In genomic region chr6:148980495-148980894, GRCm38 (mm10) we compare ENCODE assay signal across 33 mouse cellular contexts. TPM values are rescaled to one million over a fixed set of nuclear protein-coding genes. Genes with fewer than 3 reads are reported as not detected.
DNase-seq lines count a peak whose midpoint lies in the region; ATAC-seq and TF ChIP-seq lines count a peak whose summit lies in the region.
"Had no signal": no experiment of that assay in that cellular context is flagged by ENCODE, and none has a peak within 500 bp of the region (broad histone marks: within the 10 kb centered on the region; RNA-seq: fewer than 3 reads in every experiment).

No protein-coding gene starts in this region.

- TF ChIP-seq CTCF in lung, postnatal 0 days (IDR thresholded peaks at IDR 0.05), result no peak

- H3K9me3 ChIP-seq in lung, postnatal 0 days (ENCODE audit: low read length), result no peaks in the 10 kb centered on the region
- no peaks in the 10 kb centered on the region for H3K9me3 ChIP-seq in ES-E14 (ENCODE audit: control insufficient read depth, insufficient read depth, low read depth, low read length)
- no peaks in the 10 kb centered on the region for H3K9me3 ChIP-seq in midbrain, embryonic 14.5 days (ENCODE audit: control insufficient read depth, low read length)
- H3K9me3 ChIP-seq: embryonic facial prominence, embryonic 15.5 days; heart, embryonic 12.5 days; hindbrain, embryonic 15.5 days; liver, embryonic 12.5 days; neural tube, embryonic 12.5 days had no signal

- WGBS in lung, postnatal 0 days, result 20% methylated on average over 2 of the region's 3 CpGs
- 67% methylated on average over 2 of the region's 3 CpGs for WGBS in midbrain, embryonic 14.5 days

- H3K4me2 ChIP-seq in lung, postnatal 0 days (replicated peaks; ENCODE audit: low read depth, low read length), result no peak overlapping the region
- no peak overlapping the region for H3K4me2 ChIP-seq in midbrain, embryonic 14.5 days (ENCODE audit: low read length)
- H3K4me2 ChIP-seq: embryonic facial prominence, embryonic 15.5 days; heart, embryonic 12.5 days; hindbrain, embryonic 15.5 days; liver, embryonic 12.5 days; neural tube, embryonic 12.5 days had no signal

- H3K4me3 ChIP-seq in lung, postnatal 0 days (ENCODE audit: low read depth, low read length), result no peak overlapping the region
- no peak overlapping the region for H3K4me3 ChIP-seq in ES-E14 (ENCODE audit: insufficient read depth in 1 of 2, low read depth in 1 of 2, low read length in 2 of 2, poor library complexity in 1 of 2, severe bottlenecking in 1 of 2)
- H3K4me3 ChIP-seq in midbrain, embryonic 14.5 days (replicated peaks; ENCODE audit: low read depth, low read length), result no peak overlapping the region
- H3K4me3 ChIP-seq: embryonic facial prominence, embryonic 15.5 days; heart, embryonic 12.5 days; hindbrain, embryonic 15.5 days; layer of hippocampus, adult 2 months; liver, embryonic 12.5 days; neural tube, embryonic 12.5 days had no signal

- no peaks in the 10 kb centered on the region for H3K4me1 ChIP-seq in lung, postnatal 0 days (ENCODE audit: insufficient read depth, low read depth, low read length)
- H3K4me1 ChIP-seq in ES-E14 (ENCODE audit: control insufficient read depth in 2 of 2, insufficient read depth in 2 of 2, low read length in 2 of 2, poor library complexity in 1 of 2), result peaks cover 9 to 10% of the 10 kb centered on the region in 2 experiments
- no peaks in the 10 kb centered on the region for H3K4me1 ChIP-seq in midbrain, embryonic 14.5 days (ENCODE audit: control insufficient read depth, insufficient read depth, low read length)
- H3K4me1 ChIP-seq: embryonic facial prominence, embryonic 15.5 days; heart, embryonic 12.5 days; hindbrain, embryonic 15.5 days; liver, embryonic 12.5 days; neural tube, embryonic 12.5 days had no signal

- no peak overlapping the region for H3K9ac ChIP-seq in lung, postnatal 0 days (replicated peaks; ENCODE audit: low read depth)
- H3K9ac ChIP-seq in ES-E14 (ENCODE audit: insufficient read depth, low read depth, low read length, poor library complexity, severe bottlenecking), result no peak overlapping the region
- no peak overlapping the region for H3K9ac ChIP-seq in midbrain, embryonic 14.5 days (replicated peaks; ENCODE audit: low read length)
- H3K9ac ChIP-seq: embryonic facial prominence, embryonic 15.5 days; heart, embryonic 12.5 days; hindbrain, embryonic 15.5 days; liver, embryonic 12.5 days; liver, postnatal 0 days; neural tube, embryonic 12.5 days had no signal

- no peak for ATAC-seq in lung, postnatal 0 days
- peak; percentile 99 for ATAC-seq in granulocyte monocyte progenitor cell, adult 5-6 weeks (replicated peaks; ENCODE audit: poor library complexity, severe bottlenecking)
- ATAC-seq in midbrain, embryonic 14.5 days (ENCODE audit: low FRiP score, low TSS enrichment), result no peak
- ATAC-seq in erythroid progenitor cell, adult 5-6 weeks (replicated peaks; ENCODE audit: low FRiP score, poor library complexity, severe bottlenecking), result no peak
- ATAC-seq in CD4-positive, CD25-positive, alpha-beta regulatory T cell, adult 4 months, result no peak
- ATAC-seq: forebrain, embryonic 14.5 days; inflammation-experienced regulatory T-cells, adult 6 months; liver, embryonic 12.5 days; liver, postnatal 0 days; midbrain, embryonic 16.5 days; Patski had no signal

- in situ Hi-C loops in ES-E14 (cut with MboI; ENCODE audit: low sequenced_read_pairs in 2 of 2, unreplicated experiment in 2 of 2), result no loop called here

- peak; percentile 58 for DNase-seq in lung, postnatal 0 days (ENCODE audit: low spot score)
- DNase-seq in lung, postnatal 14 days, result no peak
- no peak for DNase-seq in ES-E14 (ENCODE audit: low read depth, low spot score)
- DNase-seq in midbrain, embryonic 14.5 days, result no peak
- DNase-seq: adrenal gland, postnatal 14 days; cerebellum, adult 11 months; cerebellum, adult 9-10 months; cerebellum, postnatal 36 days; embryo, embryonic 11 days; gastrocnemius, postnatal 25 days; heart, adult 18-20 months; heart, postnatal 4 days; kidney, adult 11 months; kidney, postnatal 14 days; left cerebral cortex, postnatal 4 days; liver, postnatal 0 days; lung, postnatal 36 days; right cerebral cortex, adult 18-20 months; spleen, adult 18-20 months; thymus, postnatal 25 days had no signal

- H3K27ac ChIP-seq in lung, postnatal 0 days (ENCODE audit: low read length), result no peak overlapping the region
- no peak overlapping the region for H3K27ac ChIP-seq in ES-E14 (ENCODE audit: insufficient read depth, low read depth, low read length, poor library complexity, severe bottlenecking)
- H3K27ac ChIP-seq in midbrain, embryonic 14.5 days (replicated peaks; ENCODE audit: low read depth, low read length), result no peak overlapping the region
- H3K27ac ChIP-seq: embryonic facial prominence, embryonic 15.5 days; hindbrain, embryonic 15.5 days; layer of hippocampus, adult 2 months; liver, embryonic 12.5 days; neural tube, embryonic 12.5 days had no signal

- no peaks in the 10 kb centered on the region for H3K36me3 ChIP-seq in lung, postnatal 0 days (ENCODE audit: insufficient read depth, low read length)
- H3K36me3 ChIP-seq in ES-E14 (ENCODE audit: control insufficient read depth, insufficient read depth, low read length, poor library complexity, severe bottlenecking), result no peaks in the 10 kb centered on the region
- H3K36me3 ChIP-seq in midbrain, embryonic 14.5 days (ENCODE audit: control insufficient read depth, insufficient read depth, low read length), result no peaks in the 10 kb centered on the region
- H3K36me3 ChIP-seq: embryonic facial prominence, embryonic 15.5 days; heart, embryonic 12.5 days; hindbrain, embryonic 15.5 days; liver, embryonic 12.5 days; neural tube, embryonic 12.5 days had no signal

- no peaks in the 10 kb centered on the region for H3K27me3 ChIP-seq in lung, postnatal 0 days (replicated peaks; ENCODE audit: insufficient read depth, low read length)
- H3K27me3 ChIP-seq in midbrain, embryonic 14.5 days (ENCODE audit: control insufficient read depth, insufficient read depth, low read length), result no peaks in the 10 kb centered on the region
- H3K27me3 ChIP-seq: embryonic facial prominence, embryonic 15.5 days; heart, embryonic 12.5 days; hindbrain, embryonic 15.5 days; liver, embryonic 12.5 days; neural tube, embryonic 12.5 days; Patski had no signal

- no peak for TF ChIP-seq EP300 in lung, postnatal 0 days (IDR thresholded peaks at IDR 0.05)

TF ChIP-seq in ES-E14, 5 proteins besides CTCF, POLR2A, EP300 and RAD21:
- TF ChIP-seq MAFK (IDR thresholded peaks at IDR 0.05; ENCODE audit: insufficient read depth, low read depth, low read length) (no peak), ZNF384 (IDR thresholded peaks at IDR 0.05; ENCODE audit: low read depth, low read length) (peak; percentile 88)

RNA-seq across cellular contexts. Expression of gene Sinhcaf, which starts 34.2 kb away (rescaled TPM):
- 46.3 and 47.8 TPM in 2 replicates for polyA plus RNA-seq in lung, postnatal 0 days (2015; fragmentation: Nextera tagmentation; extraction: Ambion mirVana)
- 193 and 205 TPM in 2 replicates for total RNA-seq in ES-E14 (2012; rRNA removed)
- 45.4 and 55.1 TPM in 2 replicates for total RNA-seq in granulocyte monocyte progenitor cell, adult 5-6 weeks (2014; fragmentation: Nextera tagmentation)
- 106 and 131 TPM in 2 replicates for total RNA-seq in granulocyte monocyte progenitor cell, adult 5-6 weeks (2017)
- 60.5 and 89.8 TPM in 2 replicates for polyA plus RNA-seq in midbrain, embryonic 14.5 days (2014; fragmentation: Nextera tagmentation; extraction: Ambion mirVana)
- total RNA-seq in erythroid progenitor cell, adult 5-6 weeks (2015; ENCODE audit: low replicate concordance), result 1.1 and 9.2 TPM in 2 replicates
- total RNA-seq in erythroid progenitor cell, adult 5-6 weeks (2017; ENCODE audit: low replicate concordance), result 4.5 and 14.1 TPM in 2 replicates
- 10 to 100 TPM; 61.1 to 67.1 TPM for polyA plus RNA-seq in CD4-positive, CD25-positive, alpha-beta regulatory T cell, adult 4 months (2017; shearing (Covaris generic))
